Mouse (Mus musculus): ENCODE results near the gene Iscu.

- TF ChIP-seq CTCF (IDR thresholded peaks at IDR 0.05; ENCODE audit: low read depth) (no peak), EP300 (IDR thresholded peaks at IDR 0.05; ENCODE audit: low read depth) (no peak)
Observed at GRCm38 (mm10) chr5:113761585-113761984, 11.0 kb upstream of the Iscu start.

Measured in liver, embryonic 14.5 days (tissue).